Mouse (Mus musculus) small intestine, adult 2 months (tissue): ENCODE measurements around the gene Sec16b. TPM values are rescaled to one million over a fixed set of nuclear protein-coding genes. Genes with fewer than 3 reads are reported as not detected.

ENCODE experiments used
- H3K27ac ChIP-seq: fragments of 200-500 bp; 2 replicates; pipeline ENCODE4 v1.5.1; 2012; ENCODE audit warnings: low read depth, low read length, control low read depth, inconsistent platforms; ENCODE audit not compliant: insufficient read depth
- H3K27me3 ChIP-seq: fragments of 200-500 bp; 2 replicates; pipeline ENCODE4 v1.6.1; 2012; ENCODE audit warnings: mild to moderate bottlenecking, moderate library complexity, low read length, inconsistent platforms; ENCODE audit not compliant: control insufficient read depth, insufficient read depth
- H3K36me3 ChIP-seq: fragments of 200-500 bp; 2 replicates; pipeline ENCODE4 v1.6.1; 2012; ENCODE audit warnings: mild to moderate bottlenecking, low read length, control low read depth, inconsistent platforms; ENCODE audit not compliant: control insufficient read depth, insufficient read depth
- H3K4me1 ChIP-seq: fragments of 200-500 bp; 2 replicates; pipeline ENCODE4 v1.6.1; 2012; ENCODE audit warnings: low read length, inconsistent platforms, mixed read lengths; ENCODE audit not compliant: control insufficient read depth, insufficient read depth, insufficient read length
- H3K4me3 ChIP-seq: fragments of 200-500 bp; 2 replicates; pipeline ENCODE4 v1.5.1; 2012; ENCODE audit warnings: low read depth, mild to moderate bottlenecking, control low read depth, inconsistent platforms, low read length, moderate library complexity
- CTCF ChIP-seq: fragments of 200-500 bp; IDR thresholded peaks from 2 replicates; pipeline ENCODE4 v1.5.1; 2012; ENCODE audit warnings: low read depth, mild to moderate bottlenecking, control low read depth, inconsistent platforms, low read length, moderate library complexity, mixed read lengths; ENCODE audit not compliant: insufficient replicate concordance, insufficient read length; ENCODE audit errors: extremely low read depth
- POLR2A ChIP-seq: fragments of 200-500 bp; IDR thresholded peaks from 2 replicates; pipeline ENCODE4 v1.6.1; 2012; ENCODE audit warnings: low read depth, mild to moderate bottlenecking, control low read depth, inconsistent platforms, low read length, moderate library complexity
- WGBS: fragments of 180-500 bp; shearing (Covaris S2); methylation state at CpG from one replicate; pipeline ENCODE4 v1.1.7; 2018; 5-methylcytosine and 5-hydroxymethylcytosine counted together
- polyA plus RNA-seq: library from polyadenylated mRNA; depleted of rRNA; stranded (reverse); fragments of >200 nt; gene quantifications from 2 replicates; pipeline ENCODE4 v1.2.3, GENCODE M21; 2012

Sec16b gene
- polyA plus RNA-seq, 1 experiment = 33.0 TPM

- no peak for TF ChIP-seq CTCF
- TF ChIP-seq POLR2A = no peak
- no peak overlapping the region for H3K27ac ChIP-seq
- 94% methylated on average over 9 of the region's 9 CpGs for WGBS
- peaks cover 6% of the 10 kb centered on the region; the same call in 1 of the 2 replicates for H3K4me1 ChIP-seq
- no peaks in the 10 kb centered on the region for H3K36me3 ChIP-seq
- H3K27me3 ChIP-seq = no peaks in the 10 kb centered on the region
- no peak overlapping the region for H3K4me3 ChIP-seq
These were observed 35.7 kb upstream of the Sec16b start for GRCm38 (mm10) chr1:157470761-157471386.

- 76% methylated on average over 7 of the region's 7 CpGs for WGBS
- H3K36me3 ChIP-seq = no peaks in the 10 kb centered on the region
- H3K4me1 ChIP-seq = peaks cover 6% of the 10 kb centered on the region; the same call in 1 of the 2 replicates
- no peaks in the 10 kb centered on the region for H3K27me3 ChIP-seq
- no peak overlapping the region for H3K27ac ChIP-seq
- H3K4me3 ChIP-seq = no peak overlapping the region
- TF ChIP-seq CTCF (no peak), POLR2A (no peak)
These were observed 33.8 kb upstream of the Sec16b start for GRCm38 (mm10) chr1:157472716-157473115.

GRCm38 (mm10) chr1:157474865-157475264, 31.7 kb upstream of the Sec16b start:
- Histone ChIP-seq H3K36me3 (no peaks in the 10 kb centered on the region), H3K27ac (no peak overlapping the region), H3K4me1 (peaks cover 6% of the 10 kb centered on the region; the same call in 1 of the 2 replicates), H3K27me3 (no peaks in the 10 kb centered on the region), H3K4me3 (no peak overlapping the region)
- WGBS = 32% methylated on average over 8 of the region's 8 CpGs
- no peak for TF ChIP-seq POLR2A
- no peak for TF ChIP-seq CTCF

- no peak for TF ChIP-seq CTCF
- no peak for TF ChIP-seq POLR2A
These were observed 30.3 kb upstream of the Sec16b start for GRCm38 (mm10) chr1:157476231-157476630.

GRCm38 (mm10) chr1:157480090-157480489, 26.4 kb upstream of the Sec16b start:
- Histone ChIP-seq H3K4me3 (no peak overlapping the region), H3K27ac (no peak overlapping the region), H3K36me3 (no peaks in the 10 kb centered on the region), H3K4me1 (no peaks in the 10 kb centered on the region), H3K27me3 (no peaks in the 10 kb centered on the region)
- TF ChIP-seq CTCF = no peak
- 28% methylated on average over 9 of the region's 9 CpGs for WGBS

More at GRCm38 (mm10) chr1:157476231-157476630, 30.3 kb upstream of the Sec16b start:
- H3K4me3 ChIP-seq = no peak overlapping the region
- H3K27ac ChIP-seq = no peak overlapping the region
- H3K36me3 ChIP-seq = no peaks in the 10 kb centered on the region
- no peaks in the 10 kb centered on the region for H3K27me3 ChIP-seq
- WGBS = 79% methylated on average over 2 of the region's 2 CpGs
- peaks cover 6% of the 10 kb centered on the region; the same call in 1 of the 2 replicates for H3K4me1 ChIP-seq

- Histone ChIP-seq H3K36me3 (no peaks in the 10 kb centered on the region), H3K27ac (no peak overlapping the region), H3K27me3 (no peaks in the 10 kb centered on the region), H3K4me1 (no peaks in the 10 kb centered on the region), H3K4me3 (no peak overlapping the region)
- TF ChIP-seq CTCF (no peak), POLR2A (no peak)
- WGBS = 76% methylated on average over 3 of the region's 3 CpGs
These were observed 25.6 kb upstream of the Sec16b start for GRCm38 (mm10) chr1:157480901-157481300.

- H3K4me1 ChIP-seq = no peaks in the 10 kb centered on the region
- WGBS = 89% methylated on average over 6 of the region's 6 CpGs
- H3K27me3 ChIP-seq = no peaks in the 10 kb centered on the region
- H3K27ac ChIP-seq = no peak overlapping the region
- H3K4me3 ChIP-seq = no peak overlapping the region
- no peak for TF ChIP-seq CTCF
- TF ChIP-seq POLR2A = no peak
- H3K36me3 ChIP-seq = no peaks in the 10 kb centered on the region
These were observed 24.9 kb upstream of the Sec16b start for GRCm38 (mm10) chr1:157481666-157482065.
